Mouse (Mus musculus) lung, embryonic 15.5 days (tissue): ENCODE measurements around the gene Tmed1. TPM values are rescaled to one million over a fixed set of nuclear protein-coding genes. Genes with fewer than 3 reads are reported as not detected.
"Not testable (repeated sequence)": the region's sequence is repeated elsewhere in the genome, so short reads cannot be mapped to it uniquely, and the experiment has no call there.

Experiments
- ATAC-seq: fragments of 200-750 bp; cut with Nextera tagmentation; 2 replicates; pipeline ENCODE4 v1.8.0; 2017; ENCODE audit warnings: moderate number of reproducible peaks, borderline replicate concordance; ENCODE audit not compliant: low FRiP score, low TSS enrichment; ENCODE audit errors: extremely low read depth
- H3K27ac ChIP-seq: fragments of 300-500 bp; sonication (generic); 2 replicates; pipeline ENCODE4 v1.5.1; 2015; ENCODE audit warnings: moderate library complexity, mild to moderate bottlenecking, inconsistent platforms
- H3K27me3 ChIP-seq: fragments of 300-500 bp; sonication (generic); 2 replicates; pipeline ENCODE4 v1.6.1; 2015; ENCODE audit warnings: inconsistent platforms
- H3K36me3 ChIP-seq: fragments of 300-500 bp; sonication (generic); 2 replicates; pipeline ENCODE4 v1.6.1; 2015; ENCODE audit warnings: inconsistent platforms
- H3K4me1 ChIP-seq: fragments of 300-500 bp; sonication (generic); 2 replicates; pipeline ENCODE4 v1.6.1; 2015; ENCODE audit warnings: inconsistent platforms
- H3K4me2 ChIP-seq: fragments of 300-500 bp; sonication (generic); 2 replicates; pipeline ENCODE4 v1.6.1; 2015; ENCODE audit warnings: inconsistent platforms, mild to moderate bottlenecking, moderate library complexity
- H3K4me3 ChIP-seq: fragments of 300-500 bp; sonication (generic); 2 replicates; pipeline ENCODE4 v1.5.1; 2015; ENCODE audit warnings: mild to moderate bottlenecking, inconsistent platforms
- H3K9ac ChIP-seq: fragments of 300-500 bp; sonication (generic); 2 replicates; pipeline ENCODE4 v1.6.1; 2015; ENCODE audit warnings: inconsistent platforms
- H3K9me3 ChIP-seq: fragments of 300-500 bp; sonication (generic); 2 replicates; pipeline ENCODE4 v1.6.1; 2016; ENCODE audit warnings: inconsistent platforms
- WGBS: fragments of 180-500 bp; shearing (Covaris S2); methylation state at CpG from one replicate; pipeline ENCODE4 v1.1.7; 2015; 5-methylcytosine and 5-hydroxymethylcytosine counted together
- polyA plus RNA-seq: library from polyadenylated mRNA; unstranded; fragments of >200 nt; fragmentation: Nextera tagmentation; extraction: Ambion mirVana; gene quantifications from 2 replicates; pipeline ENCODE4 v1.2.1, GENCODE M21; 2015

The Tmed1 gene
- polyA plus RNA-seq, 1 experiment from 2014 or later = 123 TPM

DNA sequence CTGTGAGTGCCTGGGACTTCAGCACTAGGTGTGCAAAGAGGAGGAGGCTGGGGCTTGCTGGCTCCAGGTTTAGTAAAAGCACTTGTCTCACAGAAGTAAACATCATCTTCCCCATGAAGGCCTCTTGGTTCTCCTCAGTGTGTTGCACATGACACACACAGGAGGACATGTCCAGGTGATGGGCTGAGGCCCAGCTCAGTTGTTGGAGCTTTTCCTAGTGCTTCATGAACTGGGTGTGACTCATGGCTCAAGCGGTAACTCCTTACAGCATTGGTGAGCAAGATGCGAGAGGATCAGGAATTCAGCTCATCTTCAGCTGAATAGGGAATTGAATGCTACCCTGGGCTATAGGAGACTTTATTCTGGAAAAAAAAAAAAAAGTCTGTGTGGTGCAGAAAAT is 12.4 kb downstream of the Tmed1 start:
- no peak overlapping the region for H3K9ac ChIP-seq
- 91% methylated on average over 2 of the region's 2 CpGs for WGBS
- H3K27ac ChIP-seq = 0 out of 2 replicates have a peak overlapping the region, but pooled peaks have one; percentile 50
- no peaks in the 10 kb centered on the region for H3K4me1 ChIP-seq
- no peak overlapping the region for H3K4me3 ChIP-seq
- no peaks in the 10 kb centered on the region for H3K27me3 ChIP-seq
- H3K9me3 ChIP-seq = no peaks in the 10 kb centered on the region
- ATAC-seq = no peak
- no peak overlapping the region for H3K4me2 ChIP-seq
- H3K36me3 ChIP-seq = peaks cover 15% of the 10 kb centered on the region; the same call in 1 of the 2 replicates

GRCm38 (mm10) chr9:21497050-21497542 is 13.0 kb downstream of the Tmed1 start:
- no peak overlapping the region for H3K4me3 ChIP-seq
- H3K4me2 ChIP-seq = no peak overlapping the region
- no peaks in the 10 kb centered on the region for H3K4me1 ChIP-seq
- H3K9me3 ChIP-seq = no peaks in the 10 kb centered on the region
- no peak for ATAC-seq
- no peaks in the 10 kb centered on the region for H3K27me3 ChIP-seq
- no peak overlapping the region for H3K9ac ChIP-seq
- 86% methylated on average over 16 of the region's 16 CpGs for WGBS
- H3K36me3 ChIP-seq = peaks cover 14% of the 10 kb centered on the region; the same call in 1 of the 2 replicates
- H3K27ac ChIP-seq = peak overlapping the region; percentile 50; the same call in 1 of the 2 replicates

DNA sequence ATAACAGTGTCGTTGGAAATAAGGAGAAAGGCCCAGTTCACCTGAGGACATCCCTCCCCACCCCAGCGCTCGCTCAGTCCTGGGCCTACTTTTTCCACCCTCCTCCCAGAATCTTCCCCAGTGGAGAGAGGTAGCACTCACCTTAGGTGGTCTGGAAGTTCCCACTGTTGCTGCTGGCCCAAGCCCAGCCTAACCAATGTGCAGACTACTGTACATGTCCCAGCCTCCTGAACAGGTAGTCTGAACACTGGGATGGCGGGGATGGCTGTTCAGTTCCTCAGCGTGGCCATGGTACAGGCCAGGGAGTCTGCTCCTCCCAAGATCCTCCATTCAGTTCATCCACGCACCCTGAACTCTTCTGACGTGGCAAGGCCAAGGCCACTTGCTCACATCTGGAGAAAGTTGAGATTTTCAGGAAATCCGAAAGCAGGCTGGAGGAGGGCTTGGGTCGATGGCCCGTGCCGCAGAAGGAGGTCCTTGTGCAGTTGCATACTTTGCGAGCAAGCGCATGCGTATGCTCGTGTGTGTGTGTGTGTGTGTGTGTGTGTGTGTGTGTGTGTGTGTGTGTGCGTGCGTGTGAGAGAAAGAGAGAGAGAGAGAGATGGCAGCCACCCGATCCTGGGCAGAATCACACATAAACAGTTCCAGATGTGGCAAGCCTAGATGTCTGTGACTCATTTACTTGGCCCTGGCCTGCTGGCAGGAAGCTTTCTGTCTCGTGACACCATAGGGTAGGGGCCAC is 13.6 kb downstream of the Tmed1 start:
- no peaks in the 10 kb centered on the region for H3K4me1 ChIP-seq
- H3K4me3 ChIP-seq = no peak overlapping the region
- ATAC-seq = no peak
- no peaks in the 10 kb centered on the region for H3K27me3 ChIP-seq
- H3K36me3 ChIP-seq = peaks cover 14% of the 10 kb centered on the region; the same call in 1 of the 2 replicates
- 66% methylated on average over 19 of the region's 19 CpGs for WGBS
- H3K9me3 ChIP-seq = no peaks in the 10 kb centered on the region
- H3K9ac ChIP-seq = no peak overlapping the region
- 0 out of 2 replicates have a peak overlapping the region, but pooled peaks have one; percentile 50 for H3K27ac ChIP-seq
- 0 out of 2 replicates have a peak overlapping the region, but pooled peaks have one; percentile 5 for H3K4me2 ChIP-seq

- Histone ChIP-seq H3K9me3 (no peaks in the 10 kb centered on the region), H3K4me1 (no peaks in the 10 kb centered on the region), H3K36me3 (peaks cover 10% of the 10 kb centered on the region; the same call in 1 of the 2 replicates), H3K27ac (no peak overlapping the region), H3K4me3 (no peak overlapping the region), H3K9ac (no peak overlapping the region), H3K27me3 (no peaks in the 10 kb centered on the region), H3K4me2 (no peak overlapping the region)
- ATAC-seq = no peak
- 75% methylated on average over 9 of the region's 9 CpGs for WGBS
Observed at GRCm38 (mm10) chr9:21494726-21495125, 15.3 kb downstream of the Tmed1 start.

DNA sequence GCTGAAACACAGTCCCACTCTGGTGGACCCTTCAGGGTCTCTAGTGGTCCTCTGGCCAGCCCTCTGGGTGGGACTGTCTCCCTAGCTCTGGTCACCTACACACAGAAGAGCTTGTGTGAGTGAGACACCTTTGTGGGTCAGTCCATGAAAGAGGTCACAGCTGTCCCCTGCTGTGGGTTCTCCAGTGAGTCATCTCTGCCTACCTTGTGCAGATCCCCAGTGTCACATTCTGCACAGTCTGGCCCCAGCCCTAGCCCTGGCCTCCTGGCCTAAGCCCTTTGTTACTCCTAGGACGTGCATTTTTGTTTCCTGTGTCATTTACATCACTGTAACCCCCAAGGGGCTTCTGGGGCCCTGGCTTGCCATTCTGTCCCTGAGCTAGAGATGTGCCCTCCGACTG is 16.1 kb downstream of the Tmed1 start:
- 72% methylated on average over 2 of the region's 2 CpGs for WGBS
- Histone ChIP-seq H3K9ac (no peak overlapping the region), H3K36me3 (peaks cover 9% of the 10 kb centered on the region; the same call in 1 of the 2 replicates), H3K4me3 (no peak overlapping the region), H3K27ac (no peak overlapping the region), H3K27me3 (no peaks in the 10 kb centered on the region), H3K4me2 (no peak overlapping the region), H3K9me3 (no peaks in the 10 kb centered on the region), H3K4me1 (no peaks in the 10 kb centered on the region)
- ATAC-seq = no peak

- Histone ChIP-seq H3K4me2 (no peak overlapping the region), H3K9me3 (no peaks in the 10 kb centered on the region), H3K27me3 (no peaks in the 10 kb centered on the region), H3K4me1 (no peaks in the 10 kb centered on the region), H3K27ac (no peak overlapping the region), H3K4me3 (no peak overlapping the region), H3K36me3 (peaks cover 15% of the 10 kb centered on the region), H3K9ac (no peak overlapping the region)
- ATAC-seq = no peak
- WGBS = 88% methylated on average over 9 of the region's 9 CpGs
Observed at GRCm38 (mm10) chr9:21490696-21491095, 19.4 kb downstream of the Tmed1 start.

- not testable (repeated sequence) for H3K27ac ChIP-seq, H3K4me3 ChIP-seq, H3K4me2 ChIP-seq, H3K27me3 ChIP-seq, ATAC-seq, H3K9ac ChIP-seq, H3K9me3 ChIP-seq, H3K4me1 ChIP-seq
- peaks cover 31% of the 10 kb centered on the region for H3K36me3 ChIP-seq
- WGBS = 93% methylated on average over 1 of the region's 2 CpGs
Observed at GRCm38 (mm10) chr9:21488246-21488645, 21.8 kb downstream of the Tmed1 start.

DNA sequence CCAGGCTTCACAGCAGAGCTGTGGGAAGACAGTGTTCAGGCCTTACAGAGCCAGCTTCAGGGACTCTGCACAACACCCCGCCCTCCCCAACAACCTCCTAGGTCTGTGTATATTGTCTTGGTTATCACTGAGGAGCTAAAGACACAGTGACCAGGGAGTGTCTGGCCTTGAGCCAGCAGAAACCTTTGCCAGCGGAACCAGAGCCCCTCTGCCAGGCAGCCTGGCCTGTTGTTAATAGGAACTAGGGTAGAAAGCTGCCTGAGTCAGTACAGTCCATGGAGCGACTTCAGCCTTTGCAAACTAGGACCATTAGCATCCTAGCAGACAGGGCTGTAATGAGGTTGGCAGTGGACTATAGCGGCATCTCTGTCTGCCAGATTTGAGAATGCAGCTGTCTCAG is 26.0 kb downstream of the Tmed1 start:
- 87% methylated on average over 4 of the region's 4 CpGs for WGBS
- peaks cover 60% of the 10 kb centered on the region for H3K36me3 ChIP-seq

GRCm38 (mm10) chr9:21477707-21478106 is 32.3 kb downstream of the Tmed1 start:
- ATAC-seq = no peak

More for the DNA sequence above, 26.0 kb downstream of the Tmed1 start:
- no peak for ATAC-seq
- Histone ChIP-seq H3K4me2 (no peak overlapping the region), H3K27me3 (no peaks in the 10 kb centered on the region), H3K27ac (no peak overlapping the region), H3K4me1 (no peaks in the 10 kb centered on the region), H3K9ac (no peak overlapping the region), H3K9me3 (no peaks in the 10 kb centered on the region), H3K4me3 (no peak overlapping the region)

GRCm38 (mm10) chr9:21472913-21473312 is 37.1 kb downstream of the Tmed1 start:
- Histone ChIP-seq H3K9ac (no peak overlapping the region), H3K4me1 (no peaks in the 10 kb centered on the region), H3K27ac (no peak overlapping the region), H3K36me3 (peaks cover 76% of the 10 kb centered on the region), H3K9me3 (peaks cover 5% of the 10 kb centered on the region; the same call in 1 of the 2 replicates), H3K4me2 (no peak overlapping the region), H3K4me3 (no peak overlapping the region), H3K27me3 (no peaks in the 10 kb centered on the region)
- 87% methylated on average over 4 of the region's 4 CpGs for WGBS
- no peak for ATAC-seq

More at GRCm38 (mm10) chr9:21477707-21478106, 32.3 kb downstream of the Tmed1 start:
- Histone ChIP-seq H3K4me1 (no peaks in the 10 kb centered on the region), H3K4me3 (no peak overlapping the region), H3K27ac (no peak overlapping the region), H3K4me2 (no peak overlapping the region), H3K27me3 (no peaks in the 10 kb centered on the region), H3K9me3 (peaks cover 5% of the 10 kb centered on the region; the same call in 1 of the 2 replicates), H3K36me3 (peaks cover 89% of the 10 kb centered on the region), H3K9ac (no peak overlapping the region)
- WGBS = 98% methylated on average over 6 of the region's 6 CpGs

GRCm38 (mm10) chr9:21469032-21470024 is 40.7 kb downstream of the Tmed1 start:
- Histone ChIP-seq H3K27me3 (no peaks in the 10 kb centered on the region), H3K4me3 (no peak overlapping the region), H3K4me2 (no peak overlapping the region), H3K27ac (no peak overlapping the region), H3K36me3 (peaks cover 49% of the 10 kb centered on the region), H3K9ac (no peak overlapping the region), H3K9me3 (no peaks in the 10 kb centered on the region), H3K4me1 (no peaks in the 10 kb centered on the region)
- ATAC-seq = no peak
- 79% methylated on average over 20 of the region's 20 CpGs for WGBS
